Mouse (Mus musculus) bone marrow, adult 2 months (tissue): Measurements from ENCODE around the gene Engase. TPM values are rescaled to one million over a fixed set of nuclear protein-coding genes. Genes with fewer than 3 reads are reported as not detected.

Experiments used
- H3K27ac ChIP-seq: fragments of 200-500 bp; 2 replicates; pipeline ENCODE4 v1.5.1; 2012; ENCODE audit warnings: low read depth, mild to moderate bottlenecking, control low read depth, inconsistent platforms, low read length; ENCODE audit not compliant: control insufficient read depth, poor library complexity, insufficient read depth
- H3K4me1 ChIP-seq: fragments of 200-500 bp; 2 replicates; pipeline ENCODE4 v1.6.1; 2011; ENCODE audit warnings: low read length; ENCODE audit not compliant: control insufficient read depth, insufficient read depth
- H3K4me3 ChIP-seq: fragments of 200-500 bp; replicated peaks from 2 replicates; pipeline ENCODE3; 2011; ENCODE audit warnings: mild to moderate bottlenecking, low read depth, low read length, control low read depth; ENCODE audit not compliant: control insufficient read depth
- CTCF ChIP-seq: fragments of 200-500 bp; IDR thresholded peaks from 2 replicates; pipeline ENCODE4 v1.5.1; 2011; ENCODE audit warnings: low read length, control low read depth; ENCODE audit not compliant: control insufficient read depth, insufficient read depth
- POLR2A ChIP-seq: fragments of 200-500 bp; IDR thresholded peaks from 2 replicates; pipeline ENCODE4 v1.6.1; 2011; ENCODE audit warnings: low read depth, mild to moderate bottlenecking, control low read depth, low read length, borderline replicate concordance; ENCODE audit not compliant: control insufficient read depth
- WGBS: fragments of 180-500 bp; shearing (Covaris S2); methylation state at CpG from one replicate; pipeline ENCODE4 v1.1.7; 2018; 5-methylcytosine and 5-hydroxymethylcytosine counted together
- polyA plus RNA-seq: library from polyadenylated mRNA; stranded (reverse); fragments of >200 nt; gene quantifications from 2 replicates; pipeline ENCODE4 v1.2.4, GENCODE M21; 2011; ENCODE audit warnings: low replicate concordance; ENCODE audit not compliant: missing spikeins, insufficient read depth, insufficient read length

Engase gene
- polyA plus RNA-seq, 1 experiment: 15.0 TPM

DNA sequence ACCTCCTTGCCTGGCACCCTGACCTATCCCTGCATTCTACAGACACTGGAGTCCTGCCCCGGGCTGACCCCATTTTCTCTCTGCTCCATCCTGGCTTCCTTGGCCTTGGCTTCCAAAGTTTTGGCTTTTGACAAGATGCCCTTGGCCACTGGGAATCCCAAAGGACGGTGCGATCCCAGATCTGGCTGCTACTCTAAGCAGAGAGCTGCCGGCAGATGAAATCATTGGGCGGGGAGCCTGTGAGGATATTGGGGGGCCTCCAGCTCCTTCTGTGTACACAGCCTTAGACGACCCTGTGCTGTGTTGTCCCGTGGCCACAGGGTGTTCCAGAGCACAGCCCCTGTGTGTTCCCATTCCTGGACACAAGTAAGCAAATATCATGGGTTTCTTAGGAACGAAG lies 28.2 kb upstream of the Engase start:
- 79% methylated on average over 8 of the region's 8 CpGs for WGBS
- Histone ChIP-seq H3K27ac (no peak overlapping the region), H3K4me3 (no peak overlapping the region), H3K4me1 (no peaks in the 10 kb centered on the region)
- no peak for TF ChIP-seq POLR2A

DNA sequence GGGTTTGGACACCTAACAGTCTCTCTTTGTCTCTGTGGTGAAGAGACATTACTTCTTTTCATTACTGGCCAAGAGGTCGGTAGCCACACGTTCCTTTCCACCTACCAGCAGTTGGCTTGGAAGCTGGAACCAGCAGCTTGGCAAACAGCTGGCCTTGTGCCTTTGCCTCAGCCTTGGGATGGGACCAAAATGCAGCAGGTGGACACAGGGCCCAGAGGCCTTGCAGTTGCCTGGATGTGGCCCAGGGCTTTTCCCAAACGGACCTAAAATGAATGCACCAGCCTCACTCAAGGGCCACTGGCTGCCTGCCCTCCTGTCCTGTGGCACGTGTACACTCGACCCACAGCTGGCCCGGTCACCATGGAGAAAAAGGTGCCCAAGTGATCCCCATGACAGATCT lies 25.4 kb upstream of the Engase start:
- H3K27ac ChIP-seq: no peak overlapping the region
- H3K4me1 ChIP-seq: no peaks in the 10 kb centered on the region
- TF ChIP-seq CTCF: no peak
- no peak for TF ChIP-seq POLR2A
- 76% methylated on average over 6 of the region's 6 CpGs for WGBS
- H3K4me3 ChIP-seq: no peak overlapping the region

DNA sequence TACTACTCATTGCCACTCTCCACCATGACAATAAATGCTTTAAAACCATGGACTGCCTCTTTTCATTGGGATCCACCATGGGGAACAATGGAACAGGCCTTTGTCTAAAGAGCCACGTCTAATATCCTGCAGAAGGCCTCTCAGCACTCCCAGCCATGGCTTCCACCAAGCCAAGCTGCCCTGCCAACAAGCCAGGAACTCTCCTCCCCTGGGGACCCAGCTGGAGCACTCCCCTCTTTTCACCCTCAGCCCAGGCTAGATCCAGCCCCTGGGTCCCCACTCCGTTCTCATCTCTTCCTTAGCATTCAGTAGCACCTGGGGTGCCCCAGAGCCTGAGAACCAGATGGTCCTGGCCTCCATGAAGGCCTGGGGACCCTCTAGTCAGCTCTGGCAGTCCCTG lies 23.7 kb upstream of the Engase start:
- H3K4me3 ChIP-seq: no peak overlapping the region
- TF ChIP-seq CTCF (no peak), POLR2A (no peak)
- 79% methylated on average over 2 of the region's 2 CpGs for WGBS
- H3K4me1 ChIP-seq: no peaks in the 10 kb centered on the region; the same call in 1 of the 2 replicates
- no peak overlapping the region for H3K27ac ChIP-seq

DNA sequence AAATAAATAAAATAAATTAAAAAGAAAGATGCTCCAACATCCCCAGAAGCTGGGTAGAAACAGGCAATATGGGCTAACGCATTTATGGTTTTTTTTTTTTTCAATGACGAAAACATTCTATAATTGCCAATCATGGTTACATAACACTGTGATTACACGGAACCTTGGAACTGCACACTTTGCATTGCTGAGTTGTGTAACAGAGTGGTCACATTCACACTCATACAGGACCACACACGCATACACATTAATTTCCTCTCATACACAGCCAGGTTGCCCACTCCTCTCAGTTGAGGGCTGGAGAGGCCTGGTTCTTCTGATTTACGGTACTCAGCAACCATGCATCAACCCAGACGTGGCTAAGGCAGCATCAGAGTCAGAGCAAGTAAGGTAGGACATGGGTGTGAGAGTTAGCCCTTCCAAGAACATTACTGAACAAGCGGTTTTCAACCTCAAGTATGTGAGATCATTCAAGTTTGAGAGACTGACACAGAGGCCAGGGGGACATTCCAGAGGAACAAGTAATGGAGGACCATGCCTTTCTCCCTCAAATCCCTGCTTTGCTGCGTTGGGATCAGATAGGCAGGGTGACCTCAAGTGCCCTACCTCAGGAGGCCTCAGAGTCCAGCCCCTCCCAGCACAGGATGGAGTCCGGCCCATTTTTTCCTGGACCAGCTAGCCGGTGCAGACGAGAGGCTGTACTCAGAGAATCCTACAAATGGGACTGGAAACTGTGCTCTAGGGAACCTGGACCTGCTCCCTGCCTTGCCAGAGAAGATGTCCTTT lies 22.6 kb upstream of the Engase start:
- no peak for TF ChIP-seq POLR2A
- TF ChIP-seq CTCF: no peak
- Histone ChIP-seq H3K4me1 (peaks cover 3% of the 10 kb centered on the region; the same call in 1 of the 2 replicates), H3K27ac (no peak overlapping the region), H3K4me3 (no peak overlapping the region)
- 65% methylated on average over 11 of the region's 11 CpGs for WGBS

DNA sequence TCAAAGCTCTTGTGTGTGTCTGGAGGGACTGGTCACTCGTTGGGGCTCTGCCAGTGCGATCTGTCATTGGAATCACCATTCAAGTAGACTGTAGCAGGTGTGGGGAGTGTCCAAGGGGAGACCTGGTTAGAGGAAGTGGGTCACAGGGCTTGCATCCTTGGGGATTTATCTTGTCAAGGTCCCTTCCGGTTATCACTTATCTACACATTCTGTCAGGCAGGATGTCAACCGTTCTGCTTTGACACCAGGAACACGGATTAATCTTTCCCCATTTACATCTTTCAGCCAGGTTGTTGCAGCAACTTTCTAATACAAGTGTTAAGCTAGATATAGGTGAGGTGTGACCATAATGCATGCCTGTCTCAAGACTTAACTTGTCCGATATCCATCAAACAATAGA lies 20.8 kb upstream of the Engase start:
- H3K27ac ChIP-seq: no peak overlapping the region
- peaks cover 6% of the 10 kb centered on the region for H3K4me1 ChIP-seq
- WGBS: 75% methylated on average over 6 of the region's 6 CpGs
- TF ChIP-seq CTCF: no peak
- no peak for TF ChIP-seq POLR2A
- no peak overlapping the region for H3K4me3 ChIP-seq

DNA sequence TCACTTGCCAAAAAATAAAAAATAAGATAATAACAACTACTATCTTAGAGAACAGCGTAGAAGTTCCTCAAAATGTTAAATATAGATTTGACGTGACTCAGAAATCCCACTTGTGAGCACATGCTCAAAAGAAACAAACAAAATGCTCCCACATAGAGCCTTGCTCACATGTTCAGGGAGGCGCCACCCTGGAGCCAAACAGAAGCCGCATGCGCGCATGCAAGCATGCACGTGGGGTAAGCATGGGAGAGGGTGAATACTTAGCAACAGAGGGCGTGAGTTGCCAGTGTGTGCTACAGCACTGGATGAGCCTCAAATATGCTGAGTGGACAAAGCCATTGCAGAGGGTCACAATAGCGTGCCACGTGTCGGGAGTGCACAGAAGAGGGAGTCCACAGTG lies 19.7 kb upstream of the Engase start:
- H3K27ac ChIP-seq: no peak overlapping the region
- 65% methylated on average over 11 of the region's 11 CpGs for WGBS
- TF ChIP-seq CTCF (no peak), POLR2A (no peak)
- H3K4me1 ChIP-seq: peaks cover 6% of the 10 kb centered on the region
- H3K4me3 ChIP-seq: no peak overlapping the region

DNA sequence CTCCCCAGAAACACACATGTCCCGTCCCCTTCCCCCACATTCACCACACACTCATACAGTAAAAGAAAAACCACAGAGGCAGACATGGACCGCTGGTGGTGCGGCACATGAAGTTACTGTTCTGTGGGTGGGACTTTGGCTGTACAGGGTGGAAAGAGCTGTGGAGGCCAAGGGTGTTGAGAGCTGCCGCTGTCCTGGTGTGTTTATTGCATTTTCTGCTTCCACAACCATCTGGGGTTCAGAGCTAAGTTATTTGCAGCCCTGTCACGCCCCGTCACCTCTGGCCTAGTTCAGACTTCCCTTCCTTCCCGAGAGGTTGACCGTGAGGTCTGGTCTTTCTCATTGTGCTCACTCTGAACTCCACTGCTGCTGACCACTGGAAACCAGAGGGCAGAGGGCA lies 17.6 kb upstream of the Engase start:
- WGBS: 4% methylated on average over 8 of the region's 8 CpGs
- peak overlapping the region; percentile 37 for H3K27ac ChIP-seq
- H3K4me1 ChIP-seq: peaks cover 6% of the 10 kb centered on the region
- TF ChIP-seq CTCF: no peak
- TF ChIP-seq POLR2A: no peak
- H3K4me3 ChIP-seq: no peak overlapping the region

DNA sequence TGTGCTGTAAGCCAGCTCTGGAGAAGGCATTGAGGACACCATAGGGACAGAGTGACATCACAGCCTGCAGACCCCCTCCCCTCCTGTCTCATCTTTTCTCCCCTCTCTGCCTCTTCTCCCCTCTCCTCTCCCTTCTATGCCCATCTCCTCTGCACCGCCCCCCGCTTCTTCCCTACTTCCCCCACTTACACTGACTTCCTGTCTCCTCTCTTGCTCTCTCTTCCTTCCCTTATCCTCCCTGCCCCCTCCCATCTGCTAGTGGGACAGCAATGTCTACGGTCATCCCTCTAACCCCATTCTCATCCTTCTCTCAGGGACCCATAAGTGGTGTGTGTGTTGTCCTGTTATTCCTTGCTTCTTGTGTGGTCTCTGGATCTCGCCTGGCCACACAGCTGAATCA lies 17.1 kb upstream of the Engase start:
- Histone ChIP-seq H3K4me1 (peaks cover 6% of the 10 kb centered on the region), H3K27ac (peak overlapping the region; percentile 37), H3K4me3 (no peak overlapping the region)
- WGBS: 23% methylated on average over 3 of the region's 4 CpGs
- TF ChIP-seq POLR2A (no peak), CTCF (no peak)

DNA sequence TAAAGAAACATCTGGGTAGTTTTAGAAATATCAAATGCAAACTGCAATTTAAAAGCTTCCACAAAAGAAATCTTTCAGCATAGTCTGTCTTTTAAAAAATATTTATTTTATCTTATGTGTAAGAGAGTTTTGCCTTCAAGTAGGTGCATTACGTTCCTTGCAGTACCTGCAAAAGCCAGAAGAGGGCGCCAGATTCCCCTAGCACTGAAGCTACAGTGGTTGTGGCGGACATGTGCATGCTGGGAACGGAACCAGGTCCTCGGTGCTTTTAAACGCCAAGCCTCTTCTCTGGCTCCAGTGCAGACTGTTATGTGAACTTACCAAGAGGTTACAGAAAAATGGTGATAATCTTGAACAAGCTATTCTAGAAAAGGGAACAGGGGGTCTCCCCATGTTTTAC lies 16.3 kb upstream of the Engase start:
- Histone ChIP-seq H3K27ac (no peak overlapping the region), H3K4me3 (no peak overlapping the region), H3K4me1 (peaks cover 6% of the 10 kb centered on the region)
- 69% methylated on average over 6 of the region's 6 CpGs for WGBS
- TF ChIP-seq POLR2A (no peak), CTCF (peak; percentile 69)
